Mouse (Mus musculus): ENCODE measurements around the gene Elp1. TPM values are rescaled to one million over a fixed set of nuclear protein-coding genes. Genes with fewer than 3 reads are reported as not detected.

The Elp1 gene
- polyA plus RNA-seq, 1 experiment: 70.7 TPM

DNA sequence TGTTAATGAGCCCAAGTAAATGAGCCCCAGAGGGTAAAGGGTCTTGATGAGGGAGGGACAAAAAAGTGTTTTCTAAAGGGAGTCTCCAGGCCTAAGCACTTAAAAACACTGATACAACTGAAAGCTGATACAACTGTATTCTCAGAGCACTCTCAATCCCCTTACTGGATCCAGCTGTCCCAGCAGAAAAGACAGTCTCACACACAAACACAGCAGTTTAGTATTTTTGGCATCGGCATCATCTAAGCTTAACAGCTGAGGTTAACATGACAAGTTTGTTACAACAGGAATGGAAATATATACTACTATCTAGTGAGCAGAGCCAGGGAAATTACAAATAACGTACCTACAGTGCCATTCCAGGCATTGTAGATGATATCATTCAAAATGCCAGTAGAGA lies 55.8 kb downstream of the Elp1 start:
- no peak overlapping the region for H3K4me3 ChIP-seq (ENCODE audit: insufficient read depth, low read length)
- no peak for TF ChIP-seq POLR2A (IDR thresholded peaks at IDR 0.05; ENCODE audit: extremely low read depth, insufficient read depth, low read length)
- TF ChIP-seq CTCF (IDR thresholded peaks at IDR 0.05; ENCODE audit: extremely low read depth, insufficient read depth, low read length): no peak
- no peak overlapping the region for H3K27ac ChIP-seq (ENCODE audit: insufficient read depth, low read length)
- H3K4me1 ChIP-seq (ENCODE audit: control insufficient read depth, insufficient read depth, low read length): no peaks in the 10 kb centered on the region

- H3K27ac ChIP-seq (ENCODE audit: insufficient read depth, low read length): no peak within 1 kb of the TSS
- no peak within 1 kb of the TSS for H3K4me3 ChIP-seq (ENCODE audit: insufficient read depth, low read length)
- TF ChIP-seq CTCF (IDR thresholded peaks at IDR 0.05; ENCODE audit: extremely low read depth, insufficient read depth, low read length) (no peak), POLR2A (IDR thresholded peaks at IDR 0.05; ENCODE audit: extremely low read depth, insufficient read depth, low read length) (no peak)
- H3K4me1 ChIP-seq (ENCODE audit: control insufficient read depth, insufficient read depth, low read length): no peaks in the 10 kb centered on the region
Observed at GRCm38 (mm10) chr4:56743363-56744195, 58.6 kb downstream of the Elp1 start, which contains the start of gene Actl7a. Actl7a (plus strand) TSS chr4:56743413.

GRCm38 (mm10) chr4:56742698-56743097 lies 59.4 kb downstream of the Elp1 start:
- Histone ChIP-seq H3K4me3 (ENCODE audit: insufficient read depth, low read length) (no peak overlapping the region), H3K4me1 (ENCODE audit: control insufficient read depth, insufficient read depth, low read length) (no peaks in the 10 kb centered on the region), H3K27ac (ENCODE audit: insufficient read depth, low read length) (no peak overlapping the region)
- TF ChIP-seq CTCF (IDR thresholded peaks at IDR 0.05; ENCODE audit: extremely low read depth, insufficient read depth, low read length): no peak
- TF ChIP-seq POLR2A (IDR thresholded peaks at IDR 0.05; ENCODE audit: extremely low read depth, insufficient read depth, low read length): no peak

DNA sequence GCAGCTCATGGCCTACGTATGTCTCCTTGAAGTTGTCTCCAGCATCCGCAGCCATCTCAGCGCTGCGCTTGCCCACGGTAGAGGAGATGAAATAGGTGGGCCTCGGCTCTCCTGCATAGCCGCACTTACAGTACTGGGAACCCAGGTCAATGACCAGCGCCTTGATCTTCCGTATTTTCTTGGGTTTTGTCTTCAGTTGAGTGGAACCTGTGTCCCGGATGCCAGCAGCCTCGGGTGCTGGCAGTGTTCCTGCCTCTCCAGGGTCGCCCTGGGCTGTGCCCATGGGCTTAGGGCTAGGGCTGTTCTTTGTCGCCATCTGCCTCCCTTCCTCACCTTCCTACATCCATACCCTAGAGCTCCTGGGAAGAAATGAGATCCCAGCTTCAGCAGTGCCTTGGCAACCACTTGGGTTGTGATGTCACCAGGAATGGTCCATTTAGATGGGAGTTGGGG lies 61.1 kb downstream of the Elp1 start, which contains the start of gene Actl7b:
Gene Actl7b (minus strand): TSS at position 403 of the 453 bp plus-strand sequence.
- no peaks in the 10 kb centered on the region for H3K4me1 ChIP-seq (ENCODE audit: control insufficient read depth, insufficient read depth, low read length)
- TF ChIP-seq CTCF (IDR thresholded peaks at IDR 0.05; ENCODE audit: extremely low read depth, insufficient read depth, low read length) (no peak), POLR2A (IDR thresholded peaks at IDR 0.05; ENCODE audit: extremely low read depth, insufficient read depth, low read length) (no peak)
- H3K4me3 ChIP-seq (ENCODE audit: insufficient read depth, low read length): no peak within 1 kb of the TSS
- H3K27ac ChIP-seq (ENCODE audit: insufficient read depth, low read length): no peak within 1 kb of the TSS

DNA sequence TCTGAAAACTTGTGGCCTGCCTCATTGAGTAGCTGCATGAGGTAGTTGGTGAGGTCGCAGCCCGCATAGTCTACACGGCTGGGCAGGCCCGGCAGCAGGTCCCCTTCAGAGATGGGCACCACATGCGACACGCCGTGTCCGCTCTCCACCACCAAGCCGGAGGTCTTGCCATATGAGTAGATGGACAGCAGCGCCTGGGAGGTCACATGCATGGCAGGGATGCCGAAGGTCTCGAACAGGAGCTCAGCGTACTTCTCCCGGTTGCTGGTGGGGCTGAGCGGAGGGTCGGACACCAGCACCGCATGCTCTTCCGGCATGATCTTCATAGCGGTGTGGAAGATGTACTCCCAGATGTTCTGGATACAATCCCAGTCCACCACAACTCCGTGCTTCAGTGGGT lies 61.5 kb downstream of the Elp1 start:
- TF ChIP-seq CTCF (IDR thresholded peaks at IDR 0.05; ENCODE audit: extremely low read depth, insufficient read depth, low read length): no peak
- no peak for TF ChIP-seq POLR2A (IDR thresholded peaks at IDR 0.05; ENCODE audit: extremely low read depth, insufficient read depth, low read length)
- no peak overlapping the region for H3K27ac ChIP-seq (ENCODE audit: insufficient read depth, low read length)
- H3K4me3 ChIP-seq (ENCODE audit: insufficient read depth, low read length): no peak overlapping the region
- no peaks in the 10 kb centered on the region for H3K4me1 ChIP-seq (ENCODE audit: control insufficient read depth, insufficient read depth, low read length)

DNA sequence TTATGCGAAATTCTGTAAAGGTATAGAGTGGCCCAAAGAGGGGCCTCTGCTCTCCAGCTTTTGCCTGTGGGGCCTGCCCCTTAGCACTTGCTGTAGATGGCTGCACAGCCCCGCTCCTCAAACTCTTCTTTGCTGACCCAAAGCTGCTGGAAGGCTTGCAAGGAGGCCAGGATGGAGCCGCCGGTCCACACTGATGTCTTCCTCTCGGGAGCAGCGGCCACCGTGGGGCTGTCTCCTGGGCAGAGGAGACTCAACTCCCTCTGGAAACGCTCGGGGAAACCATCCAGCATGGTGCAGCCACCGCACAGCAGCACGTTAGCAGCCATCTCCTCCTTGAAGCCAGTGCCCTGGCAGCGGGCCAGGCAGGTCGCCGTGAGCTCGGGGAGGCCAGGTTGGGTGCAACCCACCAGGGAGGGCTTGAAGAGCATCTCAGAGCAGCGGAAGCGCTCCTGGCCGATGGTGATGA lies 62.1 kb downstream of the Elp1 start, which contains the start of gene Gm26657:
Gene Gm26657 (plus strand): TSS at position 51 of the 466 bp plus-strand sequence.
- no peaks in the 10 kb centered on the region for H3K4me1 ChIP-seq (ENCODE audit: control insufficient read depth, insufficient read depth, low read length)
- H3K4me3 ChIP-seq (ENCODE audit: insufficient read depth, low read length): no peak within 1 kb of the TSS
- TF ChIP-seq CTCF (IDR thresholded peaks at IDR 0.05; ENCODE audit: extremely low read depth, insufficient read depth, low read length): no peak
- no peak for TF ChIP-seq POLR2A (IDR thresholded peaks at IDR 0.05; ENCODE audit: extremely low read depth, insufficient read depth, low read length)
- H3K27ac ChIP-seq (ENCODE audit: insufficient read depth, low read length): no peak within 1 kb of the TSS

- TF ChIP-seq CTCF (IDR thresholded peaks at IDR 0.05; ENCODE audit: extremely low read depth, insufficient read depth, low read length): peak; percentile 42
- no peak for TF ChIP-seq POLR2A (IDR thresholded peaks at IDR 0.05; ENCODE audit: extremely low read depth, insufficient read depth, low read length)
- Histone ChIP-seq H3K4me3 (ENCODE audit: insufficient read depth, low read length) (no peak overlapping the region), H3K4me1 (ENCODE audit: control insufficient read depth, insufficient read depth, low read length) (no peaks in the 10 kb centered on the region), H3K27ac (ENCODE audit: insufficient read depth, low read length) (no peak overlapping the region)
Observed at GRCm38 (mm10) chr4:56725839-56726238, 76.3 kb downstream of the Elp1 start.

GRCm38 (mm10) chr4:56723237-56723636 lies 78.9 kb downstream of the Elp1 start:
- Histone ChIP-seq H3K27ac (ENCODE audit: insufficient read depth, low read length) (no peak overlapping the region), H3K4me3 (ENCODE audit: insufficient read depth, low read length) (no peak overlapping the region), H3K4me1 (ENCODE audit: control insufficient read depth, insufficient read depth, low read length) (peaks cover 2% of the 10 kb centered on the region; the same call in 1 of the 2 replicates)
- no peak for TF ChIP-seq CTCF (IDR thresholded peaks at IDR 0.05; ENCODE audit: extremely low read depth, insufficient read depth, low read length)
- TF ChIP-seq POLR2A (IDR thresholded peaks at IDR 0.05; ENCODE audit: extremely low read depth, insufficient read depth, low read length): no peak

GRCm38 (mm10) chr4:56722346-56722745 lies 79.8 kb downstream of the Elp1 start:
- TF ChIP-seq POLR2A (IDR thresholded peaks at IDR 0.05; ENCODE audit: extremely low read depth, insufficient read depth, low read length) (no peak), CTCF (IDR thresholded peaks at IDR 0.05; ENCODE audit: extremely low read depth, insufficient read depth, low read length) (no peak)
- H3K27ac ChIP-seq (ENCODE audit: insufficient read depth, low read length): no peak overlapping the region
- H3K4me1 ChIP-seq (ENCODE audit: control insufficient read depth, insufficient read depth, low read length): peaks cover 2% of the 10 kb centered on the region; the same call in 1 of the 2 replicates
- no peak overlapping the region for H3K4me3 ChIP-seq (ENCODE audit: insufficient read depth, low read length)

DNA sequence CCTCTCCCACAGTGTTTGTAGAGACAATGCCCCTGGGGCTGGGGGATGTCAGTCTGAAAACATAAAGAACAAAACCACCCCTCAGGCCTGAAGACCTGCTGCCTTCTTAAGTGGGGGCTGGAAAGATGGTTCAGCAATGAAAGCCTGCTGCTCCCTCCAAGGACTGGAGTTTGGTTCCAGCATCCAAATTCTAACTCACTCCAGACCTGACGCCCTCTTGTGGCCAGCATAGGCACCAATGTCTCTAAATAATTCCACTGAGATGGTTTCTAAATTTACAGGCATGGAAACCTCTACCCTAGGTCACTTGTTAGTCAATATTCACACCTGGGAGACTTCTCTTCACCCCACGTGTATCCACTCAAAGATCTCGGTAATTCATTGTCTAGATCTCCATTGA lies 80.7 kb downstream of the Elp1 start:
- Histone ChIP-seq H3K27ac (ENCODE audit: insufficient read depth, low read length) (no peak overlapping the region), H3K4me1 (ENCODE audit: control insufficient read depth, insufficient read depth, low read length) (peaks cover 2% of the 10 kb centered on the region; the same call in 1 of the 2 replicates), H3K4me3 (ENCODE audit: insufficient read depth, low read length) (no peak overlapping the region)
- TF ChIP-seq POLR2A (IDR thresholded peaks at IDR 0.05; ENCODE audit: extremely low read depth, insufficient read depth, low read length) (no peak), CTCF (IDR thresholded peaks at IDR 0.05; ENCODE audit: extremely low read depth, insufficient read depth, low read length) (peak; percentile 49)
